Mouse (Mus musculus): ENCODE measurements around the gene Lcp2.
"Not testable (repeated sequence)": the region's sequence is repeated elsewhere in the genome, so short reads cannot be mapped to it uniquely, and the experiment has no call there.

Gene Lcp2

DNA sequence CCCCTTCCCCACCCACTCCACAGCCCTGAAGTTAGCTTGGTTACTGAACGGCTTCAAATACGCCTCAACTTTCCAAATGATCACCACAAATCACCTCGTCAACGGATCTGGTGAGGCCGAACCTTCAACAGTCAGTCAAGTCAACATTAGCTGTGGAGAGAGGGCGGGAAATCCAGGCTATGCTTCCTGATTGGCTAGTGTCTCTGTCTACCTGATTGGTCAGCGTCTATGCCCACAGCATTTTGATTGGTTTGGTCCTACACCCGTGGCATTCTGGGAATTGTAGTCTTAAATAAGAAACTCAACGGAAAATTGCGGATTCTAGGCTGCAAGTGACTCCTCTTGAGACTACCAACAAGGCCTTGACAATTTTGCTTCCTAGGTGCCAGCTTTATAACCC, 51.7 kb downstream of the Lcp2 start, which contains the start of gene 4930469K13Rik:
4930469K13Rik (minus strand) TSS at position 133 of the 400 bp plus-strand sequence.
- no peak for DNase-seq

DNA sequence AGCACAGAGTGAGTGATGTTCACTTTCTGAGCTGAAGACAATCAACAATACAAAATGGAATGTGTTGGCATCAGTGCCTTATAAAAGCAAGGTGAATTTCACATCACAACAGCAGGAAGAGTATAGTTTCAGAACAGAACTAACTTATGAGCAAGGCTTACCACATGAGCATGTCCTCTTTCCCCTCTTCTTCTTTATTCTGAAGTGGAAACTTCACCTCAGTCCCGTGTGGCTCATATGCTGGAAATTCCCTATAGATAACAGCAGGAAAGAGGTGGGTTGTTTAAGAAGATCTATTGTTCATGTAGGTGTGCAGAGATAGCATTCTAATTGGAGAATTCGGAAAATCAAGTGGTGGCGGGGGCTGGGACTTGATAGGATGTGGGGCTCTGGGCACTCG, 55.1 kb downstream of the Lcp2 start:
- DNase-seq, result no peak

DNA sequence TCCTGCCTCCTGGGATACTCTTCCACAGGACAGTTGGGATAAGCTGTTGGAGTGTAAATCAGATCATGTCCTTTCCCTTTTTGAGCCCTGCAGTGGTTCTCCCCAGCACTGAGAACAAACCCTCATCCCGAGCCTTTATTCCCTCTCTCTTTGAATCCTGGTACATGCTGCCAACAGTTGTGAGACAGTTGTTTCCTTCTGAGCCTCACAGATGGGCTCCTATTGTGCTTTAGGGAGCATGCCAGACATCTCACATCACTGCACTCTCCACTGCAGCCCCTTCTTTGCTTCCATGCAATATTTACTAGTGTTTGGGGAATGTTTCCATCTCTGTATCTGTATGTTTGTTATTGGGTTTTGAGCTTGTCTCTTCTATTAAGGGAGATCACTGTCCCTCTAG, 58.2 kb downstream of the Lcp2 start:
- DNase-seq, result no peak

DNA sequence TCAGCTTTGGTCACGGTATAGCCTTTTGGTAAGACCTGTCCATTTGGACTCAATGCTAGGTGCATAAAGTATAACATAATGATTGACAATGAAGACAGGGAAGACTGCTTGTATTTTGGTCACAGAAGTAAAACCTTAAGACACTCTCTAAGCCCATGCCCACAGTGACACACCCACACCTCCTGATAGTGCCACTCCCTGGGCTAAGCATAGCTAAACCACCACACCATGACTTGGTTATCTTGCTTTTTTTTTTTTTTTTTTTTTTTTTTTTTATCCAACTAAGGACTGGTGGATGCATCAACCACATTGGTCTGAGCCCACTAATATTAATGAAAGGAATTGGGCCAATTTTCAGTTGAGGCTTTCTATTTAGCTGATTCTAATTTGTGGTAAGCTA, 62.5 kb downstream of the Lcp2 start:
- DNase-seq, result no peak

DNA sequence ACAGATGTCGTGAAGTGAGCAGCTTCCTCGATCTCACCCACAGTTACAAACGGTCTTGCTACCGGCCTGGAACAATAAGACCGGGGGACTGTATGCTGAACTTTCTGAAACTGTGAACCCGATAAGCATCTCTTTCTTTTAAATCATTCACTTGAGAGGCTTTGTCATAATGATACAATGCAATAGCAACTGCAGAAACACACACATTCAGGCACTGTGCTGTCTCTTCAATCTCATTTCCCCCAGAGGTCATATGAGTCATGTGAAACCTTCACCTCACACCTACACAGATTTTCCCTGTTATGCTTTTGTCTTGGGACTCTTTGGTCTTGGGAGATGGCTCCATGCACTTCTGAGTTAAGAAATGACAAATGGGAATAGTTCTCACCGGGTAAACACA, 65.2 kb downstream of the Lcp2 start:
- DNase-seq, result no peak

DNA sequence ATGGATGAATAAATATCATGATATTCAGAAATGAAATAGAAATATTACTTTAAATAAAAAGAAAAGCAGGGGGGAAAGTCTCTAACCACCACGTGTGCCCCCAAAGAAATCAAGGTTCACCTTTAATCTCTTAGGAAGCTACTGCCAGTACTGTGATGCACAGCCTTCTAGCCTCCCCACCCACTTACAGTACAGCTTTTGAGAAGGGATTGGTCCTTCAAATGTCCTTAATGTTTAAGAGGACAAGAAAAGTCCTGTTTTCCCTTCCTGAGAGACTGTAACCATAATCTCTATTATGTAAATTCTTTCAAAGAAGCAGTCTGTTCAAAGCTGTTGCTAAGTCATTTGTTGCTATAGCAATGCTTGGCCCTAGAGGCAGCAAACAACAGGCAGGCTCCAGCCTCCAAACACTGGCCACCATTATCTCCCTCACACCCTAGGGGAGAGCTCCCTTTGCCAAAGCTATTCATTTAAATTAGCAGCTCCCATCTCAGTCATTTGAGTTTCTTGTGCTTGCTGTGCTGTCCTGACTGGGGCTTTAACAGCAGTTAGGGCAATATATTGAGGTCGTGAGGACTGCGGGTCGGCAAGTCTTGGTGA, 66.2 kb downstream of the Lcp2 start:
- no peak for DNase-seq

DNA sequence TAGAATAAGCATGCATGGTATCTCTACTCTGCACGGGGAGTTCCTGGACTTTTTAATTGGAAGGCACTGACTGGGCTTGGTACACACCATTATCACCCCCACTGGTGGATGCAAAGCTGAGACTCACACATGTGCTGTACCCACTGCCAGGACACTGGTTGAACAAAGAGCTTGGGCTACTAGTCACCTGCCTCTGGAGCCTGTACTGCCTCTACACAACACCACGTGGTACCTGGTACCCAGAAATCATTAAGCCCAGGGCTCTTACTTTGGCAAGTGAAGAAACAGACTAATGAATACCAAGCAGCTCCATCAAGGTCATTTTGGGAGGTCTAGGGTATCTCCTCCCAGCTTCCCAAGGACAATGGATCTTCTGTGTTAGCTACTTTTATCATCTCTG, 67.0 kb downstream of the Lcp2 start:
- no peak for DNase-seq

DNA sequence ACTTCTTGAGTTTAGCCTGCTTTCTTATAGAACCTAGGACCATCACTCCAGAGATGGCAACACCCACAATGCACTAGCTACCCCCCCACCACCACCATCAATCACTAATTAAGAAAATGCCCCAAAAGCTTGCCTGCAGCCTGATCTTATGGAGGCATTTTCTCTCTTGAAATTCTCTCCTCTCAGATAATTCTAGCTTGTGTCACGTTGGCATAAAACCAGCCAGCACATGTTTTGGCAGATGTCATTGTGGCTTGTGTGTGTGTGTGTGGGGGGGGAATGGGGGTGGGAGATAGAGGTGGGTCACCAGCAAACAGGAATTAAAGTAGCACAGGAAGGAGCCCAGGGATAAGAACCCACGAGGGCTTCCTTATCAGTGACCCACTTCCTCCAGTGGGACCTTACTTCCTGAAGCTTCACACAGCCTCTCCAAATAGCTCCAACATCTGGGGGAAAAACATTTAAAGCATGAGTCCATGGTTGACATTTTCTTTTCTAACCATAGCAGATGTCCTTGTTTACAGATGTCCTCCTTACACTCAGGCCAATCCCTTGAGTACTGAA, 69.9 kb downstream of the Lcp2 start:
- peak in 1 of 2 experiments; percentile 7 for DNase-seq

DNA sequence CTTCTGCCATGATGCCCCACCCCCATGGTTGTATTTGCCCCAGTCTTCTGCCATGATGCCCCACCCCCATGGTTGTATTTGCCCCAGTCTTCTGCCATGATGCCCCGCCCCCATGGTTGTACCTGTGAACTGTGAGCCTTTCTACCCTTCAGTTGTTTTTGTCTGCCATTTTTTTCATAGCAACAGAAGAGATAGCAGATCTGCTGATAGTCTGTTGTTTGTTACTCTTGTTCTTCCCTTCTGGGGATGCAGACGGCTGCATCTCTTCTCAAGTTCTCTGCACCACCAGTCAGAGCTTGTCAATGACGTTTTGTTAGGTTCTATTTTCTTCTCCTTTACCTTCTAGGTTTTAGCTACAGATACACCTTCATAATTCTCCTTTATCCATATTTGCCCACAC, 70.9 kb downstream of the Lcp2 start:
- no peak for DNase-seq

DNA sequence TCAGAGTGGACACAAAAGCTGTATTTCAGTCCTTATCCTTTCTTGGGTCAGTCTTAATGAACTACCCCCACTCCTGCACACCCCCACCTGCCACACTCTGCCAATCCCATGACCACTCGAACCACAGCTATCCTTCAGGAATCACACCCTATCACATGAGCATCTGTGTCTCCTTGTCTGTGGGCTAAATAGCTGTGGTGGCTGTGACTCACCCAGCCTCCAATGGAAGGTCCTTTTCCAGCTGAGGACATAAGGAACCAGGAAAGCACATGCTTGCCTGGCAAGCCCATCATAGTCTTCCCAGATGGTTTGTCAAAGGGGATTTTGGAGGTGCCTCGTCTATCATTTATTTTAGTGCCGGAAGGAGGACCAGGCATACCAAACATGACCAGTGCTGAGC, 71.6 kb downstream of the Lcp2 start:
- no peak for DNase-seq

DNA sequence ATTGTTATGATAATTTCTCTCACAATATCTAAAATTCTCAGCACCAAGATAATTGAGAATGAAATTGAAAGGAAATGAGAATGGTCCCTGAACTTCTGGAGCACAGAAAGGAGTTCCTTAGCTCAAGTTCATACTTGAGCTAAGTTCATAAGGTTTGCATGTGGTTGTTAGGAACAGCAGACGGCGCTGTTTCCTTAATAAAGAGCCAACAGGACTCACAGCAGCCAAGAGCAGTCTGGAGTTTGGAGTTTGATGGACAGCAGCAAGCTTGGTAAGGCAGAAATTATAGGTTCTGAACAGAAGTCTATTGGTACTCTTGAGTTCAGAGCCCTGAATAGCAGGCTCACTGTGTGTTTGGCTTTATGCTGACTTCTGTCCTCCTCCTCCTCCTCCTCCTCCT, 76.4 kb downstream of the Lcp2 start:
- DNase-seq, result peak in 1 of 2 experiments; percentile 9

DNA sequence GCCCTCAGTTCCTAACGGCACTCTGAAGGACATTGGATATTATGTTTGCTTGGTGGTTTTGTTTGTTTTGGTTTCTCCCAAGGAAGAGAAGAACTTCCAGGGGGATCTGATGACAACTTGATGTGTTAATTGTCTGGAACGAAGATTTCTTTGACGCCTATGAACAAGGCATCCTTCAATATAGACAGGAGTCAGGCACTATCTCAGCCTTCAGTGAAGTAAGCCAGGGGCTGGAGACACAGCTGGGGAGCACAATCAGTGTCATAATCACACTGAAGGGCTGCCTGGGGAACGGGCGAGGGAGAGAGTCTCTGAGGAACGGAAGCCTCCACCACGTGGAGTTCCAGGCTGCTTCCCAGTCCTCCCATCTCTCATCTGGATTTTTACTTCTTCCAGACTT, 78.1 kb downstream of the Lcp2 start:
- no peak for DNase-seq

DNA sequence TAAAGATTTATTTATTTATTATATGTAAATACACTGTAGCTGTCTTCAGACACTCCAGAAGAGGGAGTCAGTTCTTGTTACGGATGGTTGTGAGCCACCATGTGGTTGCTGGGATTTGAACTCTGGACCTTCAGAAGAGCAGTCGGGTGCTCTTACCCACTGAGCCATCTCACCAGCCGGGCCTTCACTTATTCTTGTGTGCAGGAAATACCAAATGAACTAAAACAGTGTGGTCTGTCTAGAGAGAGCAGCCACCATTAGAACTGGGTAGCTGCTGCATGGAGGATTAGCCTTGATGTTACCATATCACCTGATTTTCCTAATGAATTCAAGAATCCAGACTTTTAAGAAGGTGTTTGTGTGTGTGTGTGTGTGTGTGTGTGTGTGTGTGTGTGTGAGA, 79.0 kb downstream of the Lcp2 start:
- DNase-seq, result not testable (repeated sequence)

DNA sequence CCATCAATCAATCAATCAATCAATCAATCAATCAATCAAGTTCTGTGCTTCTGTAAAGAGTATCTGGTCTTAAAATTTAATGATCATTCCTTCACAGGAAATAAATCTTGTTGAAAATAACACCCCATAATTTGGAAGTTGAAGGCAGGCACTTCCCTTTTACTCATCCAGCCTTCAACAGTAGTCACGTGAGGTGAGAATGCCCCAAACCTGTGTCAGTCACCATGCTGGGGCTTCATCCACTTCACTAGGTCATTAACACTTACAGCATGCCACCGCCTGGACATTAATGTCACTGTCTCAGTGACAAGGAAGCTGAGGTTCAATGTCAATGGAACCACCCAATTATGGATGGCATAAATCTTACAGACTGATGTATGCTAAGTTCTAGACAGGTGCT, 81.7 kb downstream of the Lcp2 start:
- DNase-seq, result no peak

DNA sequence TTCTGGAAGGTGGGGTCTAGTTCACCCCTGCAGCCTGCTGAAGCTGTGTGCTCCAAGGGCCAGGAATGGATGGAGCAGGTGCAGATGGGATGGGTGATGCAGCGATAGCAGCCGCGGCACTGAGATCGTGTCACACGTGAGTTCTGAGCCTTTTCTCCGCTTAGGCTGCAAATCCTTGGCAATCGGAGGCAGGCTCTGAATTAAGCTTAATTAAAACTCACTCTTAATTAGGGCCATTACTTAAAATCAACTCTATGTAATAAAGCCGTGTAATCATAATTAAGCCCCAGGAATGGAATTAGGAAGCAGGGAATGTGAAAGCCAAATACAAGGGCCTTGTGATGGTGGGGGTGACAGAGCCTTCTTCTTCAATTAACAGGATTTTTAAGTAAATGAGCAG, 92.6 kb downstream of the Lcp2 start:
- DNase-seq, result no peak

Measured in kidney, adult 8-10 months (tissue).